Mouse (Mus musculus) liver, embryonic 11.5 days (tissue): ENCODE measurements around the gene Maats1. TPM values are rescaled to one million over a fixed set of nuclear protein-coding genes. Genes with fewer than 3 reads are reported as not detected.
A peak's percentile ranks its signal among the peaks of the same experiment; 100 is the strongest.

Experiments
- ATAC-seq: fragments of 200-750 bp; cut with Nextera tagmentation; replicated peaks from 2 replicates; pipeline ENCODE4 v1.8.0; 2017; ENCODE audit warnings: moderate number of reproducible peaks, mild to moderate bottlenecking, moderate TSS enrichment, moderate library complexity; ENCODE audit not compliant: low FRiP score
- DNase-seq: peaks from one replicate; pipeline ENCODE4 v3.0.0-alpha.2; 2017; ENCODE audit warnings: low spot score
- H3K27ac ChIP-seq: fragments of 300-500 bp; sonication (generic); 2 replicates; pipeline ENCODE4 v1.5.1; 2014; ENCODE audit warnings: mild to moderate bottlenecking, low read depth, low read length, control low read depth
- H3K27me3 ChIP-seq: fragments of 300-500 bp; sonication (generic); replicated peaks from 2 replicates; pipeline ENCODE4 v1.6.1; 2014; ENCODE audit warnings: low read length, mixed read lengths; ENCODE audit not compliant: control insufficient read depth, insufficient read depth
- H3K36me3 ChIP-seq: fragments of 300-500 bp; sonication (generic); 2 replicates; pipeline ENCODE4 v1.6.1; 2014; ENCODE audit warnings: mild to moderate bottlenecking, low read length, moderate library complexity, mixed read lengths; ENCODE audit not compliant: control insufficient read depth, insufficient read depth
- H3K4me1 ChIP-seq: fragments of 300-500 bp; sonication (generic); replicated peaks from 2 replicates; pipeline ENCODE4 v1.6.1; 2014; ENCODE audit warnings: low read length, mixed read lengths; ENCODE audit not compliant: control insufficient read depth, insufficient read depth
- H3K4me2 ChIP-seq: fragments of 300-500 bp; sonication (generic); 2 replicates; pipeline ENCODE4 v1.6.1; 2014; ENCODE audit warnings: mild to moderate bottlenecking, control low read depth, moderate library complexity
- H3K4me3 ChIP-seq: fragments of 300-500 bp; sonication (generic); 2 replicates; pipeline ENCODE4 v1.5.1; 2014; ENCODE audit warnings: low read depth, low read length, control low read depth
- H3K9ac ChIP-seq: fragments of 300-500 bp; sonication (generic); 2 replicates; pipeline ENCODE4 v1.6.1; 2014; ENCODE audit warnings: low read depth, low read length, control low read depth
- H3K9me3 ChIP-seq: fragments of 300-500 bp; sonication (generic); 2 replicates; pipeline ENCODE4 v1.6.1; 2016; ENCODE audit warnings: low read length, inconsistent platforms, mixed read lengths; ENCODE audit not compliant: control insufficient read depth
- WGBS: fragments of 180-500 bp; shearing (Covaris S2); extraction: QIAGEN DNeasy Blood & Tissue Kit; methylation state at CpG from one replicate; pipeline ENCODE4 v1.1.7; 2014; 5-methylcytosine and 5-hydroxymethylcytosine counted together
- polyA plus RNA-seq: library from polyadenylated mRNA; unstranded; fragments of >200 nt; fragmentation: Nextera tagmentation; extraction: Ambion mirVana; gene quantifications from 2 replicates; pipeline ENCODE4 v1.2.1, GENCODE M21; 2014

The Maats1 gene
- polyA plus RNA-seq, 1 experiment from 2014 or later: 0.05 TPM

GRCm38 (mm10) chr16:38379926-38380325 is 38.0 kb upstream of the Maats1 start:
- H3K27me3 ChIP-seq: no peaks in the 10 kb centered on the region
- ATAC-seq (no peak), DNase-seq (no peak)
- no peak overlapping the region for H3K27ac ChIP-seq
- H3K9me3 ChIP-seq: no peaks in the 10 kb centered on the region
- H3K9ac ChIP-seq: no peak overlapping the region
- 84% methylated on average over 3 of the region's 3 CpGs for WGBS
- no peak overlapping the region for H3K4me3 ChIP-seq
- H3K36me3 ChIP-seq: no peaks in the 10 kb centered on the region
- no peak overlapping the region for H3K4me2 ChIP-seq
- peaks cover 43% of the 10 kb centered on the region for H3K4me1 ChIP-seq

- DNase-seq (no peak), ATAC-seq (no peak)
- no peaks in the 10 kb centered on the region for H3K9me3 ChIP-seq
- no peak overlapping the region for H3K27ac ChIP-seq
- H3K36me3 ChIP-seq: no peaks in the 10 kb centered on the region
- 47% methylated on average over 3 of the region's 3 CpGs for WGBS
- no peak overlapping the region for H3K4me3 ChIP-seq
- no peak overlapping the region for H3K9ac ChIP-seq
- no peak overlapping the region for H3K4me2 ChIP-seq
- no peaks in the 10 kb centered on the region for H3K27me3 ChIP-seq
- H3K4me1 ChIP-seq: peaks cover 43% of the 10 kb centered on the region
Measured at GRCm38 (mm10) chr16:38379493-38379892, 37.5 kb upstream of the Maats1 start.

GRCm38 (mm10) chr16:38379088-38379487 is 37.1 kb upstream of the Maats1 start:
- H3K27ac ChIP-seq: no peak overlapping the region

GRCm38 (mm10) chr16:38378591-38378990 is 36.6 kb upstream of the Maats1 start:
- no peak for ATAC-seq
- WGBS: 78% methylated on average over 6 of the region's 6 CpGs

More at GRCm38 (mm10) chr16:38379088-38379487, 37.1 kb upstream of the Maats1 start:
- H3K9me3 ChIP-seq: no peaks in the 10 kb centered on the region
- no peak overlapping the region for H3K4me3 ChIP-seq
- DNase-seq (no peak), ATAC-seq (no peak)
- H3K4me2 ChIP-seq: no peak overlapping the region
- H3K4me1 ChIP-seq: peaks cover 41% of the 10 kb centered on the region
- WGBS: 40% methylated on average over 6 of the region's 6 CpGs
- no peaks in the 10 kb centered on the region for H3K36me3 ChIP-seq
- no peaks in the 10 kb centered on the region for H3K27me3 ChIP-seq
- no peak overlapping the region for H3K9ac ChIP-seq

GRCm38 (mm10) chr16:38377546-38377945 is 35.6 kb upstream of the Maats1 start:
- no peak overlapping the region for H3K9ac ChIP-seq
- no peaks in the 10 kb centered on the region for H3K9me3 ChIP-seq
- H3K27me3 ChIP-seq: no peaks in the 10 kb centered on the region
- H3K4me1 ChIP-seq: peaks cover 48% of the 10 kb centered on the region
- no peak for ATAC-seq
- H3K4me3 ChIP-seq: no peak overlapping the region
- DNase-seq: no peak
- H3K36me3 ChIP-seq: no peaks in the 10 kb centered on the region
- no peak overlapping the region for H3K27ac ChIP-seq
- no peak overlapping the region; the same call in 1 of the 2 replicates for H3K4me2 ChIP-seq
- 91% methylated on average over 6 of the region's 6 CpGs for WGBS

More at GRCm38 (mm10) chr16:38378591-38378990, 36.6 kb upstream of the Maats1 start:
- no peaks in the 10 kb centered on the region for H3K9me3 ChIP-seq
- no peak overlapping the region for H3K27ac ChIP-seq
- no peaks in the 10 kb centered on the region for H3K27me3 ChIP-seq
- H3K4me2 ChIP-seq: no peak overlapping the region
- peaks cover 41% of the 10 kb centered on the region for H3K4me1 ChIP-seq
- H3K36me3 ChIP-seq: no peaks in the 10 kb centered on the region
- no peak for DNase-seq
- no peak overlapping the region for H3K9ac ChIP-seq
- H3K4me3 ChIP-seq: no peak overlapping the region

- H3K27ac ChIP-seq: peak overlapping the region; percentile 47; the same call in 1 of the 2 replicates
- H3K9ac ChIP-seq: peak overlapping the region; percentile 43
- H3K4me2 ChIP-seq: peak overlapping the region; percentile 58
- peaks cover 48% of the 10 kb centered on the region for H3K4me1 ChIP-seq
- H3K36me3 ChIP-seq: no peaks in the 10 kb centered on the region
- no peak for DNase-seq
- no peaks in the 10 kb centered on the region for H3K27me3 ChIP-seq
- 36% methylated on average over 8 of the region's 8 CpGs for WGBS
- no peak for ATAC-seq
- H3K9me3 ChIP-seq: no peaks in the 10 kb centered on the region
- peak overlapping the region; percentile 36 for H3K4me3 ChIP-seq
Measured at GRCm38 (mm10) chr16:38376841-38377249, 34.9 kb upstream of the Maats1 start.

GRCm38 (mm10) chr16:38376163-38376840 is 34.4 kb upstream of the Maats1 start:
- DNase-seq (no peak), ATAC-seq (no peak; the same call in 1 of the 2 replicates)
- Histone ChIP-seq H3K36me3 (no peaks in the 10 kb centered on the region), H3K27me3 (no peaks in the 10 kb centered on the region), H3K9me3 (no peaks in the 10 kb centered on the region), H3K4me3 (peak overlapping the region; percentile 36), H3K4me2 (peak overlapping the region; percentile 58), H3K9ac (peak overlapping the region; percentile 43), H3K4me1 (peaks cover 50% of the 10 kb centered on the region), H3K27ac (peak overlapping the region; percentile 47; the same call in 1 of the 2 replicates)
- WGBS: 26% methylated on average over 16 of the region's 17 CpGs

GRCm38 (mm10) chr16:38375182-38375581 is 33.2 kb upstream of the Maats1 start:
- DNase-seq (no peak), ATAC-seq (no peak; the same call in 1 of the 2 replicates)
- WGBS: 41% methylated on average over 7 of the region's 7 CpGs
- peaks cover 61% of the 10 kb centered on the region for H3K4me1 ChIP-seq
- no peaks in the 10 kb centered on the region for H3K9me3 ChIP-seq
- peak overlapping the region; percentile 58 for H3K4me2 ChIP-seq
- no peaks in the 10 kb centered on the region for H3K36me3 ChIP-seq
- H3K4me3 ChIP-seq: peak overlapping the region; percentile 36
- peak overlapping the region; percentile 39 for H3K9ac ChIP-seq
- H3K27ac ChIP-seq: peak overlapping the region; percentile 47; the same call in 1 of the 2 replicates
- no peaks in the 10 kb centered on the region for H3K27me3 ChIP-seq
